Mouse (Mus musculus): ENCODE results near the gene Kbtbd8. TPM values are rescaled to one million over a fixed set of nuclear protein-coding genes. Genes with fewer than 3 reads are reported as not detected.
A peak's percentile ranks its signal among the peaks of the same experiment; 100 is the strongest.

Gene Kbtbd8
- total RNA-seq, 2 experiments from 2014 or later = 6.8 to 7.7 TPM

DNA sequence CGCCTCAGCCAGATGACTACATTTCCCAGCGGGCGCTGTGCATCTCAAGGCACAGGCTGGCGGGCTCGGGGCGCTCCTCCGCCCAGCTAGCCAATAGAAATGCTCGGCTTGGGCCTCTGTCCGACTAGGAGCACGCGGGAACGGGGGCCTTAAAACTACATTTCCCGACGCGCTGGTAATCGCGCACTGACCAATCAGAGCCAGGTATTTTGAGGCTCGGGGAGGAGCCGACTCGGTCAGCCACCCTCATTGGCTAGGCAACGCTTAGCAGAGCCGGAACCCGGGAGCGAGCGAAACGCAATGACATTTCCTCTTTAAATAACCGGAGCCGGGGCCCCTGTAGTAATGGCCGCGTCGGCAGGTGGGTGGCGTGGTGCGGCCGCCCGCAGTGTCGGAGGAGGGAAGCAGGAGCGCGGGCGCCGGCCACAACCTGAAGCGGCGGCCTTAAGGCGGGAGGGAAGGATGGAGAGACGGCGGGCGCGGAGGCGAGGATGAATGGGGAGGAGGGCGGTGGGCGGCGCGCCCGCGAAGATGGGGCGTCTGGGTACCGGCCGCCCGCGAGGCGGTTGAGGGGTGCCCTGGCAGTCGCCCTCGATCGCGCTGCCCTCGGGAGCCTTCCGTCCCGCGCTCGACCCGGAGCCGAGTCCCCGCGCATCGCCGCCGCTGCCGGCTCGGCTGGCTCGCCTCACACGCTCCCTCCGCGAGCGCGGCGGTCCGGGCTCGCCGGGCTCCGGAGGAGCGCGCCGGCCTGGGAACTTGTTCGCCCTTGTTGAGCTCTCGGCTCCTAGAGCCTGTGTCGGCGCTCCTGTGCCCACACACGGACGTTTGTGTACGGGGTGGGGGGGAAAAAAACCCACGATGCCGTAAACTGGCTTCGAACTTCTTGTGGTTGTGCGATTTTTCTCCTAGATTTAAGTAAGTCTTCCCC lies 838 bp downstream of the Kbtbd8 start:
- TF ChIP-seq CTCF (conservative IDR thresholded peaks at IDR 0.05) = peak; percentile 57
- DNase-seq (ENCODE audit: low spot score in 2 of 2) = peak; percentile 94 to 97
- H3K27ac ChIP-seq = peak overlapping the region; percentile 96
- peak overlapping the region; percentile 97 for H3K4me3 ChIP-seq

GRCm38 (mm10) chr6:95119389-95119788 lies 2.3 kb downstream of the Kbtbd8 start:
- DNase-seq (ENCODE audit: low spot score in 2 of 2) = no peak
- H3K27ac ChIP-seq = no peak overlapping the region
- TF ChIP-seq CTCF (conservative IDR thresholded peaks at IDR 0.05) = no peak
- no peak overlapping the region for H3K4me3 ChIP-seq

GRCm38 (mm10) chr6:95149931-95150534 lies 33.0 kb downstream of the Kbtbd8 start:
- DNase-seq (ENCODE audit: low spot score in 2 of 2) = no peak
- Histone ChIP-seq H3K27ac (no peak overlapping the region), H3K4me3 (no peak overlapping the region)
- no peak for TF ChIP-seq CTCF (conservative IDR thresholded peaks at IDR 0.05)

DNA sequence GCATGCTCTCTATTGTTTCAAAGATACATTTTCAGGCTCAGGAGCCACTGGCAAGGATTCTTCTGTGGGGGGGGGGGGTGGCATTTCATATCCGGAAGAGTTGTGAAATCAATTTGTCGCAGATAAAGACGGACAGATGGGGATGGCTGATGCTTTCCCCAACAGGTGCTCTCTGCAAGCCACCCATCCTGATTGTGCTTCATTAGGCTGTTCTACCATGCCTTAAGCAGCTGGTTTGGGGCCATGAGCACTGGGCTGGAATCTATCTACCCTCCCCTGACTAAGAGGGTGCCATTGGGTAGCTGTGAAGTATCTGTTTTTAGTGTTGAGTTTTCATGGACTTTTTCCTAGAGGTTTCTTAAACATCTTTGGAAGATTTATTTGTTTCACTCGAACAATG lies 33.8 kb downstream of the Kbtbd8 start:
- no peak overlapping the region for H3K27ac ChIP-seq
- no peak for TF ChIP-seq CTCF (conservative IDR thresholded peaks at IDR 0.05)
- DNase-seq (ENCODE audit: low spot score in 2 of 2) = no peak
- no peak overlapping the region for H3K4me3 ChIP-seq

DNA sequence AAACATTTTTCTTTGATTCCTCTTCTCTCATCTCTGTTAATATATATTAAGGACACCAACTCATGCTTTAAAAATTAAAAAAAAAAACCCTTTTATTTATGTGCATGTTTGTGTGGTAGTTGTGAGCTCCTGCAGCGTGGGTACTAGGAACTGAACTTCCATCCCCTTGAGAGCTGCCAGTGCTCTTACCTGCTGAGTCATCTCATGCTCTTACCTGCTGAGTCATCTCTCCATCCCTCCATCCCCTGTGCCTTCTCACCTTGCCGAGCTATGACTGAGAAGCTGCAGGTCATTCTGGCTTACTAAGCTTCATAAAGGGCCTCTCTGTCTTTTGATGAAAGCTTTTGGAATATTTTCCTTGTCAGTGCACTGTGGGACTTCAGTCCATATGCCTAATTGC lies 34.5 kb downstream of the Kbtbd8 start:
- TF ChIP-seq CTCF (conservative IDR thresholded peaks at IDR 0.05) = no peak
- no peak for DNase-seq (ENCODE audit: low spot score in 2 of 2)
- H3K27ac ChIP-seq = no peak overlapping the region
- no peak overlapping the region for H3K4me3 ChIP-seq

- Histone ChIP-seq H3K27ac (no peak overlapping the region), H3K4me3 (no peak overlapping the region)
- DNase-seq (ENCODE audit: low spot score in 2 of 2) = no peak
- no peak for TF ChIP-seq CTCF (conservative IDR thresholded peaks at IDR 0.05)
Measured at GRCm38 (mm10) chr6:95163965-95164364, 46.9 kb downstream of the Kbtbd8 start.

DNA sequence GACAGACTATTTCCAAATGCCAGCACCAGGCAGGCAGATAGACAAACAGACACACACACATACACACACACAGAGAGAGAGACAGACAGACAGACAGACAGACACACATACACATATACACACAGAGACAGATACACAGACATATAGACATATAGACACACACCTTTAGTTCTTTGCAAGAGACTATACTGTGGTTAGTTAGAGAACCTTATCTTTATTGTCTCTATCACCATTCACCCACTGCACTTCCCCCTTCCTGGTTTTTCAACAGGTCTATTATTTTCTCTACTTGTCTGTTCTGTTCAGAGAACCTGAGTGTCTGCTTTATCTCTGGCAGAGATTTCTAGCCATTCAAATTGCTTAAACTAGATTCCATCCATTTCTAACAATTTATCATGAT lies 48.6 kb downstream of the Kbtbd8 start:
- DNase-seq (ENCODE audit: low spot score in 2 of 2) = no peak
- no peak for TF ChIP-seq CTCF (conservative IDR thresholded peaks at IDR 0.05)
- H3K4me3 ChIP-seq = no peak overlapping the region
- no peak overlapping the region for H3K27ac ChIP-seq

DNA sequence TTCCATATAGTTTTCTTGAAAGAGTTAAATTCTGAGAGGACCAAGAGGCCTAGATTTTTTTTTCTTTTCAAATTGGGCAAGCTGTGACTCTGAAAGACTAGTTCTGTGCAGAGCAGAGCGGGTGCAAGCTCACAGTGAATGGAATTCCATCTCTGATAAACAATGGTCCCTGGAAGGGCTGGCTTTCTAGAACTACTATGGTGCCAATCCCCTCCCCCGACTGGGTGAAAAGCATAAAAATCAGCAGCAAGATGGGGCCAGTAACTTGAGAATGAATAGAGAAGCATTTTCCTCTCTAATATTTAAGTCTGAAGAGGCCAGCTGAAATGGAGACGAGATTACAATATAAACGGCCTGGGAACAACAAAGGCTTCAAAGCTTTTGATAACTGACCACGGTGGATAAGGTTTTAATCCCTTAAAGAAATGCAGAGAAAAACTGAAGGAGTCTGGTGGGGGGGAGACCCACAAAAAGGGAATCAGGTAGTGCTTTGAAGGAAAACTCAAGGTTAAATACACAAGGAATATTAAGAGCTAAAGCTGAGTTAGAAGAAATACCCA lies 50.7 kb downstream of the Kbtbd8 start:
- no peak for TF ChIP-seq CTCF (conservative IDR thresholded peaks at IDR 0.05)
- DNase-seq (ENCODE audit: low spot score in 2 of 2) = peak; percentile 7 to 16
- Histone ChIP-seq H3K4me3 (no peak overlapping the region), H3K27ac (no peak overlapping the region)

GRCm38 (mm10) chr6:95169411-95169810 lies 52.4 kb downstream of the Kbtbd8 start:
- peak overlapping the region; percentile 36; the same call in 1 of the 2 replicates for H3K4me3 ChIP-seq
- TF ChIP-seq CTCF (conservative IDR thresholded peaks at IDR 0.05) = no peak

GRCm38 (mm10) chr6:95174311-95175143 lies 57.5 kb downstream of the Kbtbd8 start:
- Histone ChIP-seq H3K27ac (no peak overlapping the region), H3K4me3 (no peak overlapping the region)
- no peak for DNase-seq (ENCODE audit: low spot score in 2 of 2)
- no peak for TF ChIP-seq CTCF (conservative IDR thresholded peaks at IDR 0.05)

More at GRCm38 (mm10) chr6:95169411-95169810, 52.4 kb downstream of the Kbtbd8 start:
- no peak for DNase-seq (ENCODE audit: low spot score in 2 of 2)
- no peak overlapping the region for H3K27ac ChIP-seq

Other genes starting within 250 kb of the Kbtbd8 start
- gene Gm10234, start 204.9 kb downstream of the Kbtbd8 start, total RNA-seq (2021) = not detected

Measured in layer of hippocampus, adult 2 months (tissue).